Mouse (Mus musculus) heart, embryonic 16.5 days (tissue): ENCODE results near the gene Fam120a. TPM values are rescaled to one million over a fixed set of nuclear protein-coding genes. Genes with fewer than 3 reads are reported as not detected.

ENCODE experiments used
- polyA plus RNA-seq: library from polyadenylated mRNA; unstranded; fragments of >200 nt; fragmentation: Nextera tagmentation; extraction: Ambion mirVana; gene quantifications from 2 replicates; pipeline ENCODE4 v1.2.1, GENCODE M21; 2015

The Fam120a gene
- polyA plus RNA-seq, 1 experiment from 2014 or later = 17.2 TPM

Other genes starting within 250 kb of the Fam120a start
- gene Phf2, start 96.9 kb downstream of the Fam120a start, polyA plus RNA-seq = 4.4 TPM in 2 replicates
- 1.8 and 1.9 TPM in 2 replicates for gene Wnk2, start 180.0 kb upstream of the Fam120a start, polyA plus RNA-seq
- 78.8 and 84.5 TPM in 2 replicates for gene Ninj1, start 219.5 kb upstream of the Fam120a start, polyA plus RNA-seq
- 143 and 144 TPM in 2 replicates for gene Card19, start 248.0 kb upstream of the Fam120a start, polyA plus RNA-seq